Mouse (Mus musculus) cerebellum, adult 8-10 months (tissue): ENCODE results near the gene Wrap53.
"Not testable (repeated sequence)": the region's sequence is repeated elsewhere in the genome, so short reads cannot be mapped to it uniquely, and the experiment has no call there.

Experiments used
- DNase-seq: peaks from one replicate; pipeline ENCODE4 v3.0.0; 2022

The Wrap53 gene

GRCm38 (mm10) chr11:69560896-69561854 is 18.9 kb downstream of the Wrap53 start:
- no peak for DNase-seq

GRCm38 (mm10) chr11:69559851-69560765 is 19.9 kb downstream of the Wrap53 start, which contains the start of gene Efnb3:
TSS of gene Efnb3 (minus strand) at chr11:69560205.
- DNase-seq: no peak

GRCm38 (mm10) chr11:69559183-69559582 is 20.9 kb downstream of the Wrap53 start:
- DNase-seq: no peak

- no peak for DNase-seq
Observed at GRCm38 (mm10) chr11:69558756-69559155, 21.3 kb downstream of the Wrap53 start.

- DNase-seq: no peak
Observed at GRCm38 (mm10) chr11:69557381-69557958, 22.6 kb downstream of the Wrap53 start.

- DNase-seq: no peak
Observed at GRCm38 (mm10) chr11:69554539-69555140, 25.4 kb downstream of the Wrap53 start.

- no peak for DNase-seq
Observed at GRCm38 (mm10) chr11:69553341-69553721, 26.7 kb downstream of the Wrap53 start.

- DNase-seq: no peak
Observed at GRCm38 (mm10) chr11:69552622-69553340, 27.3 kb downstream of the Wrap53 start.

- DNase-seq: no peak
Observed at GRCm38 (mm10) chr11:69551310-69551709, 28.7 kb downstream of the Wrap53 start.

- DNase-seq: no peak
Observed at GRCm38 (mm10) chr11:69549060-69549656, 30.9 kb downstream of the Wrap53 start, which contains the start of gene Dnah2. TSS of gene Dnah2 (minus strand) at chr11:69549110.

GRCm38 (mm10) chr11:69547071-69547470 is 33.0 kb downstream of the Wrap53 start:
- DNase-seq: peak; percentile 23

- peak; percentile 71 for DNase-seq
Observed at GRCm38 (mm10) chr11:69546423-69547053, 33.5 kb downstream of the Wrap53 start.

- DNase-seq: no peak
Observed at GRCm38 (mm10) chr11:69545957-69546356, 34.1 kb downstream of the Wrap53 start.

GRCm38 (mm10) chr11:69543598-69543997 is 36.5 kb downstream of the Wrap53 start:
- DNase-seq: no peak

GRCm38 (mm10) chr11:69541741-69542140 is 38.3 kb downstream of the Wrap53 start:
- not testable (repeated sequence) for DNase-seq

GRCm38 (mm10) chr11:69540700-69541099 is 39.4 kb downstream of the Wrap53 start:
- no peak for DNase-seq

- DNase-seq: no peak
Observed at GRCm38 (mm10) chr11:69534990-69535389, 45.1 kb downstream of the Wrap53 start.

- no peak for DNase-seq
Observed at GRCm38 (mm10) chr11:69532480-69533150, 47.4 kb downstream of the Wrap53 start.

- DNase-seq: not testable (repeated sequence)
Observed at GRCm38 (mm10) chr11:69530755-69531154, 49.3 kb downstream of the Wrap53 start.

- not testable (repeated sequence) for DNase-seq
Observed at GRCm38 (mm10) chr11:69530281-69530680, 49.8 kb downstream of the Wrap53 start.
